15 mouse cellular contexts compared by ENCODE assay signal in genomic region chr17:28100669-28101068, GRCm38 (mm10). TPM values are rescaled to one million over a fixed set of nuclear protein-coding genes. Genes with fewer than 3 reads are reported as not detected.
DNase-seq lines count a peak whose midpoint lies in the region; ATAC-seq lines count a peak whose summit lies in the region.
"Had no signal": no experiment of that assay in that cellular context is flagged by ENCODE, and none has a peak within 500 bp of the region (broad histone marks: within the 10 kb centered on the region; RNA-seq: fewer than 3 reads in every experiment).

No protein-coding gene starts in this region.

- peaks cover 10% of the 10 kb centered on the region; the same call in 1 of the 2 replicates for H3K4me1 ChIP-seq in hindbrain, embryonic 14.5 days (replicated peaks; ENCODE audit: control insufficient read depth, insufficient read depth, low read length)
- no peaks in the 10 kb centered on the region for H3K4me1 ChIP-seq in hindbrain, embryonic 11.5 days (replicated peaks; ENCODE audit: control insufficient read depth, insufficient read depth, low read length)
- peaks cover 10% of the 10 kb centered on the region for H3K4me1 ChIP-seq in midbrain, embryonic 12.5 days
- H3K4me1 ChIP-seq in midbrain, embryonic 10.5 days = peaks cover 34% of the 10 kb centered on the region
- H3K4me1 ChIP-seq in neural tube, embryonic 13.5 days (replicated peaks) = peaks cover 24% of the 10 kb centered on the region

- 0 out of 2 replicates have a peak, but pooled peaks have one; percentile 27 for ATAC-seq in hindbrain, embryonic 14.5 days (ENCODE audit: low FRiP score)
- ATAC-seq in hindbrain, embryonic 11.5 days (ENCODE audit: low FRiP score) = no peak
- ATAC-seq in midbrain, embryonic 12.5 days (ENCODE audit: low FRiP score, low read depth) = no peak
- ATAC-seq in neural tube, embryonic 13.5 days (ENCODE audit: low read depth) = no peak

- H3K4me2 ChIP-seq in hindbrain, embryonic 14.5 days (replicated peaks) = no peak overlapping the region
- H3K4me2 ChIP-seq in hindbrain, embryonic 11.5 days (replicated peaks; ENCODE audit: low read depth, low read length) = no peak overlapping the region
- no peak overlapping the region for H3K4me2 ChIP-seq in midbrain, embryonic 12.5 days (replicated peaks)
- no peak overlapping the region for H3K4me2 ChIP-seq in neural tube, embryonic 13.5 days
- H3K4me2 ChIP-seq: limb, embryonic 15.5 days had no signal

- no peaks in the 10 kb centered on the region for H3K27me3 ChIP-seq in hindbrain, embryonic 14.5 days (ENCODE audit: control insufficient read depth, insufficient read depth, low read length)
- no peaks in the 10 kb centered on the region for H3K27me3 ChIP-seq in hindbrain, embryonic 11.5 days (ENCODE audit: control insufficient read depth, insufficient read depth, low read length)
- peaks cover 5% of the 10 kb centered on the region for H3K27me3 ChIP-seq in midbrain, embryonic 12.5 days
- peaks cover 9% of the 10 kb centered on the region for H3K27me3 ChIP-seq in midbrain, embryonic 10.5 days (ENCODE audit: low read depth, poor library complexity, severe bottlenecking)
- H3K27me3 ChIP-seq in neural tube, embryonic 13.5 days = no peaks in the 10 kb centered on the region
- H3K27me3 ChIP-seq: CH12.LX; limb, embryonic 15.5 days had no signal

- no peak for DNase-seq in hindbrain, embryonic 14.5 days (ENCODE audit: low spot score)
- DNase-seq in hindbrain, embryonic 11.5 days (ENCODE audit: low spot score) = no peak
- DNase-seq in midbrain, embryonic 10.5 days (ENCODE audit: low spot score) = no peak
- peak; percentile 83 for DNase-seq in ZHBTc4 (ENCODE audit: low read depth, low spot score)
- DNase-seq in spleen, postnatal 36 days (ENCODE audit: low spot score in 2 of 2) = no peak
- no peak for DNase-seq in urinary bladder, postnatal 14 days (ENCODE audit: low spot score)
- DNase-seq: cerebellum, adult 8-10 months; embryo, embryonic 11 days; kidney, postnatal 25 days; lung, postnatal 36 days had no signal

- H3K9me3 ChIP-seq in hindbrain, embryonic 14.5 days (ENCODE audit: control insufficient read depth, low read length) = no peaks in the 10 kb centered on the region
- H3K9me3 ChIP-seq in hindbrain, embryonic 11.5 days (ENCODE audit: control insufficient read depth, low read length) = no peaks in the 10 kb centered on the region
- no peaks in the 10 kb centered on the region for H3K9me3 ChIP-seq in midbrain, embryonic 12.5 days
- H3K9me3 ChIP-seq in midbrain, embryonic 10.5 days (replicated peaks) = peaks cover 7% of the 10 kb centered on the region; the same call in 1 of the 2 replicates
- H3K9me3 ChIP-seq in neural tube, embryonic 13.5 days = no peaks in the 10 kb centered on the region
- H3K9me3 ChIP-seq: limb, embryonic 15.5 days had no signal

- 88% methylated on average over 1 of the region's 1 CpGs for WGBS in hindbrain, embryonic 14.5 days
- WGBS in hindbrain, embryonic 11.5 days = 88% methylated on average over 1 of the region's 1 CpGs
- 70% methylated on average over 1 of the region's 1 CpGs for WGBS in midbrain, embryonic 12.5 days
- 87% methylated on average over 1 of the region's 1 CpGs for WGBS in midbrain, embryonic 10.5 days
- 88% methylated on average over 1 of the region's 1 CpGs for WGBS in neural tube, embryonic 13.5 days

- H3K4me3 ChIP-seq in hindbrain, embryonic 14.5 days (replicated peaks; ENCODE audit: low read length) = no peak overlapping the region
- H3K4me3 ChIP-seq in hindbrain, embryonic 11.5 days (ENCODE audit: low read depth, low read length) = no peak overlapping the region
- H3K4me3 ChIP-seq in midbrain, embryonic 12.5 days = no peak overlapping the region
- H3K4me3 ChIP-seq in midbrain, embryonic 10.5 days = no peak overlapping the region
- H3K4me3 ChIP-seq in neural tube, embryonic 13.5 days = no peak overlapping the region
- H3K4me3 ChIP-seq: limb, embryonic 15.5 days; myocyte had no signal

- H3K9ac ChIP-seq in hindbrain, embryonic 14.5 days = no peak overlapping the region
- H3K9ac ChIP-seq in hindbrain, embryonic 11.5 days (ENCODE audit: low read depth, low read length) = no peak overlapping the region
- H3K9ac ChIP-seq in midbrain, embryonic 12.5 days (replicated peaks) = no peak overlapping the region
- H3K9ac ChIP-seq in neural tube, embryonic 13.5 days = no peak overlapping the region
- H3K9ac ChIP-seq: limb, embryonic 15.5 days had no signal

- H3K27ac ChIP-seq in hindbrain, embryonic 14.5 days = no peak overlapping the region
- H3K27ac ChIP-seq in hindbrain, embryonic 11.5 days (ENCODE audit: low read depth, low read length) = no peak overlapping the region
- H3K27ac ChIP-seq in midbrain, embryonic 12.5 days (replicated peaks) = 0 out of 2 replicates have a peak overlapping the region, but pooled peaks have one; percentile 36
- no peak overlapping the region for H3K27ac ChIP-seq in midbrain, embryonic 10.5 days (replicated peaks)
- peak overlapping the region; percentile 84 for H3K27ac ChIP-seq in neural tube, embryonic 13.5 days (replicated peaks)

- H3K36me3 ChIP-seq in hindbrain, embryonic 14.5 days (replicated peaks; ENCODE audit: control insufficient read depth, insufficient read depth) = no peaks in the 10 kb centered on the region
- no peaks in the 10 kb centered on the region for H3K36me3 ChIP-seq in hindbrain, embryonic 11.5 days (ENCODE audit: control insufficient read depth, insufficient read depth, low read length)
- no peaks in the 10 kb centered on the region for H3K36me3 ChIP-seq in midbrain, embryonic 12.5 days
- no peaks in the 10 kb centered on the region for H3K36me3 ChIP-seq in midbrain, embryonic 10.5 days
- no peaks in the 10 kb centered on the region for H3K36me3 ChIP-seq in neural tube, embryonic 13.5 days
- H3K36me3 ChIP-seq: limb, embryonic 15.5 days had no signal

RNA-seq across cellular contexts. Expression of gene Tcp11, which starts 20.2 kb away (rescaled TPM):
- polyA plus RNA-seq in hindbrain, embryonic 14.5 days (2014; fragmentation: Nextera tagmentation; extraction: Ambion mirVana) = 0.94 and 1.6 TPM in 2 replicates
- polyA plus RNA-seq in hindbrain, embryonic 11.5 days (2014; fragmentation: Nextera tagmentation; extraction: Ambion mirVana) = 0.99 and 1.3 TPM in 2 replicates
- 1.4 and 1.9 TPM in 2 replicates for polyA plus RNA-seq in midbrain, embryonic 12.5 days (2016; fragmentation: Nextera tagmentation; extraction: Ambion mirVana)
- 0.86 and 1.2 TPM in 2 replicates for polyA plus RNA-seq in midbrain, embryonic 10.5 days (2016; fragmentation: Nextera tagmentation; extraction: Ambion mirVana)
- 1.5 and 2.5 TPM in 2 replicates for polyA plus RNA-seq in neural tube, embryonic 13.5 days (2015; fragmentation: Nextera tagmentation; extraction: Ambion mirVana)
- polyA plus RNA-seq: myocyte had no signal

RNA-seq across cellular contexts. Expression of gene Scube3, which starts 41.3 kb away (rescaled TPM):
- 4.7 and 6.6 TPM in 2 replicates for polyA plus RNA-seq in hindbrain, embryonic 14.5 days (2014; fragmentation: Nextera tagmentation; extraction: Ambion mirVana)
- polyA plus RNA-seq in hindbrain, embryonic 11.5 days (2014; fragmentation: Nextera tagmentation; extraction: Ambion mirVana) = 8.0 and 8.6 TPM in 2 replicates
- 9.7 and 10.7 TPM in 2 replicates for polyA plus RNA-seq in midbrain, embryonic 12.5 days (2016; fragmentation: Nextera tagmentation; extraction: Ambion mirVana)
- 9.5 and 10.8 TPM in 2 replicates for polyA plus RNA-seq in midbrain, embryonic 10.5 days (2016; fragmentation: Nextera tagmentation; extraction: Ambion mirVana)
- 5.2 and 5.6 TPM in 2 replicates for polyA plus RNA-seq in neural tube, embryonic 13.5 days (2015; fragmentation: Nextera tagmentation; extraction: Ambion mirVana)

Comparison
In these comparisons a context has a peak if more than half of its experiments do, and no peak if none do; other contexts are left out.
1. H3K27ac ChIP-seq: peak in midbrain, embryonic 12.5 days (single experiment) and neural tube, embryonic 13.5 days (single experiment); none in hindbrain, embryonic 14.5 days (single experiment), hindbrain, embryonic 11.5 days (single experiment) and midbrain, embryonic 10.5 days (single experiment).